Mouse (Mus musculus) cerebellum, adult 9-10 months (tissue): ENCODE data around the gene Scd2.
"Not testable (repeated sequence)": the region's sequence is repeated elsewhere in the genome, so short reads cannot be mapped to it uniquely, and the experiment has no call there.

ENCODE experiments used
- DNase-seq: peaks from one replicate; pipeline ENCODE4 v3.0.0; 2022

The Scd2 gene

GRCm38 (mm10) chr19:44314327-44314759 is 20.9 kb downstream of the Scd2 start:
- peak; percentile 94 for DNase-seq

- DNase-seq: no peak
Observed at GRCm38 (mm10) chr19:44314871-44315414, 21.5 kb downstream of the Scd2 start.

- no peak for DNase-seq
Observed at GRCm38 (mm10) chr19:44316752-44317315, 23.4 kb downstream of the Scd2 start.

- no peak for DNase-seq
Observed at GRCm38 (mm10) chr19:44317391-44317790, 23.9 kb downstream of the Scd2 start.

- DNase-seq: no peak
Observed at GRCm38 (mm10) chr19:44318545-44318944, 25.1 kb downstream of the Scd2 start.

- DNase-seq: no peak
Observed at GRCm38 (mm10) chr19:44320316-44320715, 26.8 kb downstream of the Scd2 start.

- no peak for DNase-seq
Observed at GRCm38 (mm10) chr19:44321201-44321600, 27.7 kb downstream of the Scd2 start.

- DNase-seq: no peak
Observed at GRCm38 (mm10) chr19:44321631-44322030, 28.2 kb downstream of the Scd2 start.

GRCm38 (mm10) chr19:44329566-44329965 is 36.1 kb downstream of the Scd2 start:
- no peak for DNase-seq

- DNase-seq: not testable (repeated sequence)
Observed at GRCm38 (mm10) chr19:44331128-44331527, 37.7 kb downstream of the Scd2 start.

GRCm38 (mm10) chr19:44331911-44332310 is 38.4 kb downstream of the Scd2 start:
- DNase-seq: no peak

GRCm38 (mm10) chr19:44332326-44332725 is 38.9 kb downstream of the Scd2 start:
- DNase-seq: no peak

- DNase-seq: peak; percentile 81
Observed at GRCm38 (mm10) chr19:44332833-44333623, 39.6 kb downstream of the Scd2 start, which contains the start of gene Scd4. Gene Scd4 (plus strand): TSS chr19:44333092.

- no peak for DNase-seq
Observed at GRCm38 (mm10) chr19:44333991-44334390, 40.5 kb downstream of the Scd2 start.

- no peak for DNase-seq
Observed at GRCm38 (mm10) chr19:44335876-44336662, 42.6 kb downstream of the Scd2 start.

GRCm38 (mm10) chr19:44349689-44350088 is 56.2 kb downstream of the Scd2 start:
- no peak for DNase-seq

GRCm38 (mm10) chr19:44351756-44352155 is 58.3 kb downstream of the Scd2 start:
- DNase-seq: no peak
